Mouse (Mus musculus) lung, embryonic 14.5 days (tissue): ENCODE results near the gene Abcc12. TPM values are rescaled to one million over a fixed set of nuclear protein-coding genes. Genes with fewer than 3 reads are reported as not detected.

Source experiments
- ATAC-seq: fragments of 200-750 bp; cut with Nextera tagmentation; 2 replicates; pipeline ENCODE4 v1.8.0; 2017; ENCODE audit warnings: mild to moderate bottlenecking, moderate TSS enrichment, moderate library complexity; ENCODE audit not compliant: insufficient read depth
- DNase-seq: peaks from one replicate; pipeline ENCODE4 v3.0.0-alpha.2; 2015
- H3K27ac ChIP-seq: fragments of 300-500 bp; sonication (generic); 2 replicates; pipeline ENCODE4 v1.5.1; 2014; ENCODE audit warnings: low read depth, mild to moderate bottlenecking, moderate library complexity
- H3K27me3 ChIP-seq: fragments of 300-500 bp; sonication (generic); 2 replicates; pipeline ENCODE4 v1.6.1; 2014; ENCODE audit warnings: low read length, control low read depth; ENCODE audit not compliant: insufficient read depth
- H3K36me3 ChIP-seq: fragments of 300-500 bp; sonication (generic); 2 replicates; pipeline ENCODE4 v1.6.1; 2014; ENCODE audit warnings: control low read depth; ENCODE audit not compliant: insufficient read depth
- H3K4me1 ChIP-seq: fragments of 300-500 bp; sonication (generic); 2 replicates; pipeline ENCODE4 v1.6.1; 2014; ENCODE audit warnings: antibody characterized with exemption, control low read depth; ENCODE audit not compliant: insufficient read depth
- H3K4me2 ChIP-seq: fragments of 300-500 bp; sonication (generic); 2 replicates; pipeline ENCODE4 v1.6.1; 2014; ENCODE audit warnings: mild to moderate bottlenecking
- H3K4me3 ChIP-seq: fragments of 300-500 bp; sonication (generic); 2 replicates; pipeline ENCODE4 v1.5.1; 2014; ENCODE audit warnings: low read depth, low read length
- H3K9ac ChIP-seq: fragments of 300-500 bp; sonication (generic); 2 replicates; pipeline ENCODE4 v1.6.1; 2014
- H3K9me3 ChIP-seq: fragments of 300-500 bp; sonication (generic); 2 replicates; pipeline ENCODE4 v1.6.1; 2016; ENCODE audit warnings: low read depth, low read length, control low read depth
- CTCF ChIP-seq: IDR thresholded peaks from 2 replicates; pipeline ENCODE4 v1.5.1; 2016; ENCODE audit warnings: antibody characterized with exemption, low read depth
- WGBS: fragments of 180-500 bp; shearing (Covaris S2); extraction: QIAGEN DNeasy Blood & Tissue Kit; methylation state at CpG from one replicate; pipeline ENCODE4 v1.1.7; 2014; 5-methylcytosine and 5-hydroxymethylcytosine counted together
- polyA plus RNA-seq: library from polyadenylated mRNA; unstranded; fragments of >200 nt; fragmentation: Nextera tagmentation; extraction: Ambion mirVana; gene quantifications from 2 replicates; pipeline ENCODE4 v1.2.1, GENCODE M21; 2014

Abcc12 gene
- not detected in 2 replicates for polyA plus RNA-seq

- DNase-seq, result no peak
- ATAC-seq, result no peak
- H3K27me3 ChIP-seq, result no peaks in the 10 kb centered on the region
- no peak within 1 kb of the TSS for H3K4me2 ChIP-seq
- H3K4me3 ChIP-seq, result no peak within 1 kb of the TSS
- no peak within 1 kb of the TSS for H3K9ac ChIP-seq
- no peaks in the 10 kb centered on the region for H3K36me3 ChIP-seq
- no peak within 1 kb of the TSS for H3K27ac ChIP-seq
- H3K4me1 ChIP-seq, result no peaks in the 10 kb centered on the region
- no peak for TF ChIP-seq CTCF
- no peaks in the 10 kb centered on the region for H3K9me3 ChIP-seq
Observed at GRCm38 (mm10) chr8:86580458-86580857, at the start of gene Abcc12. Gene Abcc12 (minus strand): TSS chr8:86580686.

GRCm38 (mm10) chr8:86630212-86630611 is 49.7 kb upstream of the Abcc12 start:
- WGBS, result 79% methylated on average over 5 of the region's 5 CpGs
- H3K4me1 ChIP-seq, result no peaks in the 10 kb centered on the region; the same call in 1 of the 2 replicates
- no peak overlapping the region for H3K4me2 ChIP-seq
- no peaks in the 10 kb centered on the region for H3K9me3 ChIP-seq
- no peak overlapping the region for H3K4me3 ChIP-seq
- H3K27me3 ChIP-seq, result no peaks in the 10 kb centered on the region
- no peak for TF ChIP-seq CTCF
- H3K9ac ChIP-seq, result no peak overlapping the region
- peaks cover 19% of the 10 kb centered on the region for H3K36me3 ChIP-seq
- ATAC-seq, result no peak
- no peak overlapping the region for H3K27ac ChIP-seq
- DNase-seq, result no peak

DNA sequence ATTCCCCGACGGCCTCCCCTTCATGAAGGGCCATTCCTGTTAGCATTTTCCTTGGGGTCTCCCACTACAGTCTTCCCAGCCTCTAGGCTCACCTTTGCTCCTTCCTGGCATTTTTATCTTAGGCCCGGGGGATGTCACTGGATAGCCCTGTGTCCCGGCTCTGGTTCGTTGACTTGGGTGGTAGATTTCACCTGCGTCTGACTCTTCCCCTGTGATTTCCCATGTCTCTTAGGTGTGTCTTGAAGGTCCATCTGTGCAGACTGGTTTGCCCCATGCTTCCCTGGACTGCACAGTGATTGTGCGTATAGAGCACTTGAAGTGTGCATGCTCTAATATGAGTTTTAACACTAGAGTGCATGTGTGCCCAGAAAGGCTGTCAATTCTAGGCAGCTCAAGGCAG is 44.4 kb upstream of the Abcc12 start:
- Histone ChIP-seq H3K4me3 (peak overlapping the region; percentile 88), H3K4me1 (no peaks in the 10 kb centered on the region; the same call in 1 of the 2 replicates), H3K36me3 (no peaks in the 10 kb centered on the region), H3K9ac (peak overlapping the region; percentile 67), H3K4me2 (peak overlapping the region; percentile 79), H3K27ac (no peak overlapping the region), H3K27me3 (no peaks in the 10 kb centered on the region), H3K9me3 (no peaks in the 10 kb centered on the region)
- 31% methylated on average over 7 of the region's 7 CpGs for WGBS
- DNase-seq (no peak), ATAC-seq (no peak)
- no peak for TF ChIP-seq CTCF

GRCm38 (mm10) chr8:86623911-86624731 is 43.6 kb upstream of the Abcc12 start, which contains the start of gene Lonp2:
Gene Lonp2 (plus strand): TSS chr8:86624043.
- Histone ChIP-seq H3K9me3 (no peaks in the 10 kb centered on the region), H3K4me2 (peak within 1 kb of the TSS; percentile 79), H3K9ac (peak within 1 kb of the TSS; percentile 67), H3K27ac (peak within 1 kb of the TSS; percentile 58), H3K36me3 (no peaks in the 10 kb centered on the region), H3K4me3 (peak within 1 kb of the TSS; percentile 88), H3K27me3 (no peaks in the 10 kb centered on the region), H3K4me1 (no peaks in the 10 kb centered on the region; the same call in 1 of the 2 replicates)
- WGBS, result under 1% methylated on average over 62 of the region's 62 CpGs
- DNase-seq (peak; percentile 98), ATAC-seq (peak; percentile 99)
- TF ChIP-seq CTCF, result no peak

GRCm38 (mm10) chr8:86623551-86623910 is 43.0 kb upstream of the Abcc12 start:
- TF ChIP-seq CTCF, result no peak
- H3K9ac ChIP-seq, result peak overlapping the region; percentile 24
- DNase-seq, result no peak
- H3K4me1 ChIP-seq, result no peaks in the 10 kb centered on the region; the same call in 1 of the 2 replicates
- H3K4me3 ChIP-seq, result peak overlapping the region; percentile 88
- H3K27ac ChIP-seq, result no peak overlapping the region
- no peaks in the 10 kb centered on the region for H3K36me3 ChIP-seq
- peak overlapping the region; percentile 79 for H3K4me2 ChIP-seq
- no peak for ATAC-seq
- H3K9me3 ChIP-seq, result no peaks in the 10 kb centered on the region
- WGBS, result under 1% methylated on average over 13 of the region's 14 CpGs
- no peaks in the 10 kb centered on the region for H3K27me3 ChIP-seq

DNA sequence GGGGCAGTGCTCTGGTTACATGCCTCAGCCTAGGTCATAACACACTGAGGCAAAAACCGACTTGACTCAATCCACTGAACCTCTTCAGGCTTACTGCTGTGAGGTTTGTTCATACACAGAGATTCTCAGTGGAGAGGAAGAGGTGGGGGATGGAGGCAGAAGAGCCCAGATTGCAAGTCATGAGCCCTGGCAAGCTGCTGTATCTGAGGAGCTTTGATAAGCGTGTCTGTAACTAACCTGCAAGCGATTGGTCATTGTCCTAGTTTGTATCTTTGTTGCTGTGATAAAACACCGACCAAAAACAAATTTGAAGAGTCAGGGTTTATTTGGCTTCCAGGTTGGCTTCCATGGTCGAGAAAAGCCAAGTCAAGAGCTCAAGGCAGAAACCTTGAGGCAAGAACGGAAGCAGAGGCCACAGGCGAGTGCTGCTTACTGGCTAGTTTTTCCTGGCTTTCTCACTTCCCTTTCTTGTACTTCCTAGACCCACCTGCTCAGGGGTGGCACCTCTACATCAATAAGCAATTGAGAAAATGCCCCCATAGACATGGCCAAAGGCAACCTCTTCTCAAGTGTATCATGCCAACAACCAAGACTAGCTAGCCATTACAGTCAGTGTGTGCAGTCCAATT is 37.4 kb upstream of the Abcc12 start:
- Histone ChIP-seq H3K4me2 (no peak overlapping the region), H3K27me3 (no peaks in the 10 kb centered on the region), H3K4me3 (no peak overlapping the region), H3K9ac (no peak overlapping the region), H3K9me3 (no peaks in the 10 kb centered on the region), H3K4me1 (no peaks in the 10 kb centered on the region), H3K36me3 (no peaks in the 10 kb centered on the region), H3K27ac (no peak overlapping the region)
- DNase-seq, result no peak
- WGBS, result 67% methylated on average over 7 of the region's 7 CpGs
- no peak for TF ChIP-seq CTCF
- ATAC-seq, result no peak

GRCm38 (mm10) chr8:86615095-86615769 is 34.7 kb upstream of the Abcc12 start:
- ATAC-seq (no peak), DNase-seq (no peak)
- H3K36me3 ChIP-seq, result no peaks in the 10 kb centered on the region
- no peak overlapping the region for H3K9ac ChIP-seq
- H3K27ac ChIP-seq, result no peak overlapping the region
- TF ChIP-seq CTCF, result no peak
- H3K4me1 ChIP-seq, result no peaks in the 10 kb centered on the region
- WGBS, result 86% methylated on average over 6 of the region's 6 CpGs
- no peak overlapping the region for H3K4me3 ChIP-seq
- no peak overlapping the region for H3K4me2 ChIP-seq
- no peaks in the 10 kb centered on the region for H3K9me3 ChIP-seq
- H3K27me3 ChIP-seq, result no peaks in the 10 kb centered on the region
